Mouse (Mus musculus) liver, adult 2 months (tissue): ENCODE measurements around the gene H2afj. TPM values are rescaled to one million over a fixed set of nuclear protein-coding genes. Genes with fewer than 3 reads are reported as not detected.

Experiments
- DNase-seq: peaks from one replicate; pipeline ENCODE4 v3.0.0-alpha.2; 2011; ENCODE audit warnings: low read depth, low spot score; ENCODE audit errors: extremely low read depth
- H3K27ac ChIP-seq: fragments of 200-500 bp; replicated peaks from 2 replicates; pipeline ENCODE4 v1.5.1; 2012; ENCODE audit warnings: low read depth, mild to moderate bottlenecking, control low read depth, inconsistent platforms, low read length; ENCODE audit not compliant: insufficient read depth
- H3K27me3 ChIP-seq: fragments of 200-500 bp; 2 replicates; pipeline ENCODE4 v1.6.1; 2012; ENCODE audit warnings: mild to moderate bottlenecking, moderate library complexity, low read length, inconsistent platforms; ENCODE audit not compliant: control insufficient read depth, insufficient read depth
- H3K36me3 ChIP-seq: fragments of 200-500 bp; 2 replicates; pipeline ENCODE4 v1.6.1; 2012; ENCODE audit warnings: low read length, inconsistent platforms; ENCODE audit not compliant: control insufficient read depth, insufficient read depth
- H3K4me1 ChIP-seq: fragments of 200-500 bp; 2 replicates; pipeline ENCODE4 v1.6.1; 2011; ENCODE audit warnings: low read length; ENCODE audit not compliant: control insufficient read depth, insufficient read depth
- H3K4me3 ChIP-seq: fragments of 200-500 bp; 2 replicates; pipeline ENCODE4 v1.5.1; 2011; ENCODE audit warnings: low read depth, mild to moderate bottlenecking, control low read depth, low read length, moderate library complexity; ENCODE audit not compliant: insufficient read depth
- H3K79me2 ChIP-seq: fragments of 200-500 bp; 2 replicates; pipeline ENCODE4 v1.6.1; 2012; ENCODE audit warnings: inconsistent platforms, mild to moderate bottlenecking, low read length, moderate library complexity; ENCODE audit not compliant: control insufficient read depth, insufficient read depth
- H3K9ac ChIP-seq: fragments of 200-500 bp; 2 replicates; pipeline ENCODE4 v1.6.1; 2012; ENCODE audit warnings: low read depth, mild to moderate bottlenecking, control low read depth, inconsistent platforms, low read length
- CTCF ChIP-seq: fragments of 200-500 bp; IDR thresholded peaks from 2 replicates; pipeline ENCODE4 v1.5.1; 2011; ENCODE audit warnings: low read depth, low read length, control low read depth
- POLR2A ChIP-seq: fragments of 200-500 bp; IDR thresholded peaks from 2 replicates; pipeline ENCODE4 v1.6.1; 2011; ENCODE audit warnings: low read length, control low read depth; ENCODE audit not compliant: insufficient read depth; ENCODE audit errors: extremely low read depth
- WGBS: fragments of 180-500 bp; shearing (Covaris S2); methylation state at CpG from one replicate; pipeline ENCODE4 v1.1.7; 2018; 5-methylcytosine and 5-hydroxymethylcytosine counted together
- polyA plus RNA-seq: library from polyadenylated mRNA; depleted of rRNA; stranded (reverse); fragments of >200 nt; gene quantifications from 2 replicates; pipeline ENCODE4 v1.2.3, GENCODE M21; 2012
- total RNA-seq: library from RNA; depleted of rRNA; stranded (reverse); fragments of >200 nt; gene quantifications from 2 replicates; pipeline ENCODE4 v1.2.3, GENCODE M21; 2014

Gene H2afj
- total and polyA plus RNA-seq, 2 experiments: 53.1 to 90.3 TPM

GRCm38 (mm10) chr6:136844903-136845302 lies 36.9 kb downstream of the H2afj start:
- 80% methylated on average over 2 of the region's 2 CpGs for WGBS
- Histone ChIP-seq H3K4me3 (no peak overlapping the region), H3K36me3 (no peaks in the 10 kb centered on the region), H3K9ac (no peak overlapping the region), H3K27ac (no peak overlapping the region), H3K79me2 (no peaks in the 10 kb centered on the region), H3K27me3 (no peaks in the 10 kb centered on the region), H3K4me1 (no peaks in the 10 kb centered on the region)
- TF ChIP-seq POLR2A (no peak), CTCF (no peak)
- no peak for DNase-seq

GRCm38 (mm10) chr6:136845706-136846480 lies 37.8 kb downstream of the H2afj start:
- Histone ChIP-seq H3K4me3 (no peak overlapping the region), H3K9ac (no peak overlapping the region), H3K27ac (no peak overlapping the region), H3K27me3 (no peaks in the 10 kb centered on the region), H3K79me2 (no peaks in the 10 kb centered on the region), H3K4me1 (no peaks in the 10 kb centered on the region), H3K36me3 (no peaks in the 10 kb centered on the region)
- WGBS: 73% methylated on average over 5 of the region's 5 CpGs
- TF ChIP-seq POLR2A: no peak
- no peak for DNase-seq

GRCm38 (mm10) chr6:136847267-136847666 lies 39.2 kb downstream of the H2afj start:
- Histone ChIP-seq H3K79me2 (no peaks in the 10 kb centered on the region), H3K27ac (no peak overlapping the region), H3K27me3 (no peaks in the 10 kb centered on the region), H3K36me3 (no peaks in the 10 kb centered on the region), H3K9ac (no peak overlapping the region), H3K4me3 (no peak overlapping the region), H3K4me1 (no peaks in the 10 kb centered on the region)
- TF ChIP-seq CTCF (no peak), POLR2A (no peak)
- 99% methylated on average over 3 of the region's 3 CpGs for WGBS
- no peak for DNase-seq

- TF ChIP-seq POLR2A (no peak), CTCF (peak; percentile 79)
- Histone ChIP-seq H3K4me3 (no peak overlapping the region), H3K4me1 (no peaks in the 10 kb centered on the region), H3K9ac (no peak overlapping the region), H3K79me2 (no peaks in the 10 kb centered on the region), H3K27ac (no peak overlapping the region), H3K27me3 (no peaks in the 10 kb centered on the region), H3K36me3 (no peaks in the 10 kb centered on the region)
- DNase-seq: peak; percentile 16
- 4% methylated on average over 2 of the region's 2 CpGs for WGBS
Observed at GRCm38 (mm10) chr6:136847790-136848189, 39.7 kb downstream of the H2afj start.

- Histone ChIP-seq H3K36me3 (no peaks in the 10 kb centered on the region), H3K9ac (no peak overlapping the region), H3K4me1 (no peaks in the 10 kb centered on the region), H3K27me3 (no peaks in the 10 kb centered on the region), H3K4me3 (no peak overlapping the region), H3K79me2 (no peaks in the 10 kb centered on the region), H3K27ac (no peak overlapping the region)
- TF ChIP-seq CTCF (no peak), POLR2A (no peak)
- no peak for DNase-seq
- 86% methylated on average over 8 of the region's 8 CpGs for WGBS
Observed at GRCm38 (mm10) chr6:136848399-136848798, 40.4 kb downstream of the H2afj start.

GRCm38 (mm10) chr6:136848971-136849370 lies 40.9 kb downstream of the H2afj start:
- TF ChIP-seq CTCF (no peak), POLR2A (no peak)
- Histone ChIP-seq H3K36me3 (no peaks in the 10 kb centered on the region), H3K79me2 (no peaks in the 10 kb centered on the region), H3K27me3 (no peaks in the 10 kb centered on the region), H3K4me3 (no peak overlapping the region), H3K27ac (no peak overlapping the region), H3K4me1 (no peaks in the 10 kb centered on the region), H3K9ac (no peak overlapping the region)
- 81% methylated on average over 5 of the region's 5 CpGs for WGBS
- no peak for DNase-seq
